Mouse (Mus musculus): ENCODE data around the gene Pex6. TPM values are rescaled to one million over a fixed set of nuclear protein-coding genes. Genes with fewer than 3 reads are reported as not detected.

Gene Pex6
- polyA plus RNA-seq (2012; rRNA removed; ENCODE audit: low replicate concordance): 55.9 and 71.7 TPM in 2 replicates

GRCm38 (mm10) chr17:46710959-46711597 is at the start of gene Pex6:
Gene Pex6, plus strand, starts transcription at chr17:46711463.

GRCm38 (mm10) chr17:46673850-46674529 is 37.3 kb upstream of the Pex6 start, which contains the start of gene Rrp36:
Gene Rrp36, minus strand, starts transcription at chr17:46674352.

GRCm38 (mm10) chr17:46678416-46678815 is 32.8 kb upstream of the Pex6 start, which contains the start of gene Mea1:
Gene Mea1, plus strand, starts transcription at chr17:46678793.

GRCm38 (mm10) chr17:46680760-46681373 is 30.4 kb upstream of the Pex6 start, which contains the start of gene Klhdc3:
Gene Klhdc3, minus strand, starts transcription at chr17:46680914.

GRCm38 (mm10) chr17:46704887-46705835 is 6.1 kb upstream of the Pex6 start, which contains the start of gene Ppp2r5d:
Gene Ppp2r5d, minus strand, starts transcription at chr17:46705111.

GRCm38 (mm10) chr17:46728904-46729318 is 17.6 kb downstream of the Pex6 start, which contains the start of gene Gnmt:
Gene Gnmt, minus strand, starts transcription at chr17:46729168.

GRCm38 (mm10) chr17:46751794-46752556 is 40.7 kb downstream of the Pex6 start, which contains the start of gene Cnpy3:
Gene Cnpy3, minus strand, starts transcription at chr17:46752214.

GRCm38 (mm10) chr17:46763544-46763943 is 52.3 kb downstream of the Pex6 start, which contains the start of gene Ptcra:
Gene Ptcra, minus strand, starts transcription at chr17:46763712.

GRCm38 (mm10) chr17:46772404-46773277 is 61.4 kb downstream of the Pex6 start, which contains the start of gene 2310039H08Rik:
Gene 2310039H08Rik, plus strand, starts transcription at chr17:46772635.

Other genes starting within 250 kb of the Pex6 start
- 0.03 and 0.35 TPM in 2 replicates for gene Ttbk1, start 223.8 kb upstream of the Pex6 start, polyA plus RNA-seq (2012; rRNA removed; ENCODE audit: low replicate concordance)
- 0.52 and 9.8 TPM in 2 replicates for gene Dnph1, start 214.8 kb upstream of the Pex6 start, polyA plus RNA-seq (2012; rRNA removed; ENCODE audit: low replicate concordance)
- gene Cul9, start 165.1 kb upstream of the Pex6 start, polyA plus RNA-seq (2012; rRNA removed; ENCODE audit: low replicate concordance): 31.7 and 46.2 TPM in 2 replicates
- gene Srf, start 155.3 kb upstream of the Pex6 start, polyA plus RNA-seq (2012; rRNA removed; ENCODE audit: low replicate concordance): 89.3 and 235 TPM in 2 replicates
- 5.1 and 118 TPM in 2 replicates for gene Ptk7, start 82.0 kb upstream of the Pex6 start, polyA plus RNA-seq (2012; rRNA removed; ENCODE audit: low replicate concordance)
- gene Klc4, start 65.4 kb upstream of the Pex6 start, polyA plus RNA-seq (2012; rRNA removed; ENCODE audit: low replicate concordance): 14.9 and 19.2 TPM in 2 replicates
- 65.3 and 89.3 TPM in 2 replicates for gene Mrpl2, start 65.2 kb upstream of the Pex6 start, polyA plus RNA-seq (2012; rRNA removed; ENCODE audit: low replicate concordance)
- gene Cul7, start 61.1 kb upstream of the Pex6 start, polyA plus RNA-seq (2012; rRNA removed; ENCODE audit: low replicate concordance): 39.0 and 83.9 TPM in 2 replicates
- 35.9 and 42.6 TPM in 2 replicates for gene Rrp36, start 37.1 kb upstream of the Pex6 start, polyA plus RNA-seq (2012; rRNA removed; ENCODE audit: low replicate concordance)
- 80.7 and 88.9 TPM in 2 replicates for gene Mea1, start 32.7 kb upstream of the Pex6 start, polyA plus RNA-seq (2012; rRNA removed; ENCODE audit: low replicate concordance)
- gene Klhdc3, start 30.5 kb upstream of the Pex6 start, polyA plus RNA-seq (2012; rRNA removed; ENCODE audit: low replicate concordance): 82.4 and 90.5 TPM in 2 replicates
- gene Ppp2r5d, start 6.4 kb upstream of the Pex6 start, polyA plus RNA-seq (2012; rRNA removed; ENCODE audit: low replicate concordance): 72.2 and 74.0 TPM in 2 replicates
- 1.9 and 2.7 TPM in 2 replicates for gene Gnmt, start 17.7 kb downstream of the Pex6 start, polyA plus RNA-seq (2012; rRNA removed; ENCODE audit: low replicate concordance)
- gene Cnpy3, start 40.8 kb downstream of the Pex6 start, polyA plus RNA-seq (2012; rRNA removed; ENCODE audit: low replicate concordance): 55.8 and 75.6 TPM in 2 replicates
- not detected in 2 replicates for gene Ptcra, start 52.2 kb downstream of the Pex6 start, polyA plus RNA-seq (2012; rRNA removed; ENCODE audit: low replicate concordance)
- 79.9 and 106 TPM in 2 replicates for gene 2310039H08Rik, start 61.2 kb downstream of the Pex6 start, polyA plus RNA-seq (2012; rRNA removed; ENCODE audit: low replicate concordance)
- gene Rpl7l1, start 71.2 kb downstream of the Pex6 start, polyA plus RNA-seq (2012; rRNA removed; ENCODE audit: low replicate concordance): 29.2 and 40.1 TPM in 2 replicates
- gene Bicral, start 147.0 kb downstream of the Pex6 start, polyA plus RNA-seq (2012; rRNA removed; ENCODE audit: low replicate concordance): 7.0 and 16.5 TPM in 2 replicates
- 17.9 and 25.7 TPM in 2 replicates for gene Tbcc, start 179.2 kb downstream of the Pex6 start, polyA plus RNA-seq (2012; rRNA removed; ENCODE audit: low replicate concordance)
- not detected in 2 replicates for gene Prph2, start 199.0 kb downstream of the Pex6 start, polyA plus RNA-seq (2012; rRNA removed; ENCODE audit: low replicate concordance)